Mouse (Mus musculus) heart, adult 18-20 months (tissue): ENCODE data around the gene Ensa. TPM values are rescaled to one million over a fixed set of nuclear protein-coding genes. Genes with fewer than 3 reads are reported as not detected.
"Not testable (repeated sequence)": the region's sequence is repeated elsewhere in the genome, so short reads cannot be mapped to it uniquely, and the experiment has no call there.

Experiments used
- DNase-seq, 2 experiments: peaks; one replicate each; pipeline ENCODE4 v3.0.0; 2021 to 2022; ENCODE audit warnings: mixed read lengths in 1 of 2
- long read RNA-seq, 2 experiments: library from polyadenylated mRNA; stranded (forward); transcript quantifications; one replicate each; pipeline ENCODE4 v2.0.0; 2021
- total RNA-seq, 2 experiments: library from RNA; stranded (reverse); gene quantifications; 2 replicates each; pipeline ENCODE4 v1.2.3; 2021

Ensa gene
- total RNA-seq = 10 to 100 TPM; 74.3 to 75.2 TPM
- long read RNA-seq, experiment 1, transcript Ensa-201 (3 exons, 3,845 nt) = major isoform, 91 of 115 reads
- long read RNA-seq, experiment 1, partial matches to known transcripts = 2 of 115 reads
- long read RNA-seq, experiment 1, other reads (novel, unspliced or antisense) = 18 of 115 reads
- long read RNA-seq, experiment 2, transcript Ensa-201 (3 exons, 3,845 nt) = major isoform, 39 of 49 reads
- long read RNA-seq, experiment 2, partial matches to known transcripts = 9 of 49 reads
- long read RNA-seq, experiment 2, other reads (novel, unspliced or antisense) = 0 of 49 reads

DNA sequence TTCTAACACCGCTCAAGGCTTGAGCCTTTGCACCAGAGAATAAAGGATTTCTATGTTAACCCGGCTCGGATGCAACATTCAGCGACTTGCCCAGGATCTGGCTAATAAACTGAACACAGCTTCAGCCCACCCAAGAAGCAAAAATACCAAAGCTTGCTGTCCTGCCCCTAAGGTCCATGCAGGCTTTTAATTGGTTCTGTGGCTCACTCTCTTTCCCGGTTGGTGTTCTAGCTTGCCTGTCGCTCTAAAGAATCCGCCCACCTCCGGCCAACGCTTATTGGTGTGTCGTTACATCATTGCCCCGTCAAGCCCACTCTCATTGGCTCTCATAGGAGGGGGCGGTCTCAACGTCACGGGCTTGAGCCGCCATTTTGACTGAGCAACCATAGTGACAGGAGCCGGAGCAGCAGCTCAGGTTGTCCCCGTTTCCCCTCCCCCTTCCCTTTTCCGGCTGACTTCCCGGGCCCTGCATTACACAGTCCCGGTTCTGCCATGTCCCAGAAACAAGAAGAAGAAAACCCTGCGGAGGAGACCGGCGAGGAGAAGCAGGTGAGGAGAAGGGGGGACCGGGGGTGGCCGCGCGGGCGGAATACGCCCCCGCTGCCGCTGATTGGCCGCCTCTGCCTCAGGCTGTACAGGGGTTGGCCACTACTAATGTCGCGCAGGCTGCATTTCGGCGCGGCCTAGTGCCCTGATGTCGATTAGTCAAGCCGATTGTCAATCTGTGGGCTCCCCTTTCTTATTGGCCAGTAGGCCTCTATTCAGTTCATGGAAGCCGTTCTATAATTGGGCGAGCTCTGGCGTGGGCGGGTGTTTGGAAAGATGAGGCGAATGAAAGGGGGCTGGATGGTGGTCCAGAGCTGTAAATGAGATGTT, at the start of gene Ensa:
Gene Ensa (plus strand): TSS at position 366 of the 876 bp plus-strand sequence.
- peak; percentile 97 to 99 for DNase-seq

DNA sequence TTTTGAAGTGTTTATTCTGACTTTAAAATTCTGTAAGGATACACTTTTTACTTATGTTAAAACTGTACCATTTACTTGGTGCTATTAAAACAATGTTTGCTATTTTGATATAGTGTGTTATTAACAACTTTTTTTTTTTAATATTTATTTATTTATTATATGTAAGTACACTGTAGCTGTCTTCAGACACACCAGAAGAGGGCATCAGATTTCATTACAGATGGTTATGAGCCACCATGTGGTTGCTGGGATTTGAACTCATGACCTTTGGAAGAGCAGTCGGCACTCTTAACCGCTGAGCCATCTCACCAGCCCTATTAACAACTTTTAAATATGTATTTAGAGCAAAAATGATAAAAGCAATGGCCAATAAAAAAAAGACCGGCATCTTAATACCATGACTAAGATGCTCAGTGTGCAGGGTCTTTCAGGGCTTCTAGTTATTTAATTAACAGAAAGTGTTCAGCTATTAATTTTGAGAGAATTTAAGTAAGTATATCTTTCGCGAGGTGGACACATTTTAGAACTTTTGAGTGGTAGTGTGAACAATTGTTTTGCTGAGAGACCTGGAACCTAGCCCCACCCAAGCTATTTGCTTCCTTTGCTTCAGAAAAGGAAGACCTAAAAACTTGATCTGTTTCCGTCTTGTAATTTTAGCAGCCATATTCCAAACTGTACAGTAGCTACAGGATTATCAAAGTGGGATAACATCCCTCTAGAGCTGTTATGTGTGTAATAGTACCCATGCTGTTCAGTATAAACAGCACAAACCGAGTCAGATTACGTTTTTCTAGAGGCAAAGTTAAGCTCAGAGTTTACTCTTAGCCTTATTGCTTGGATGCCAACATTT, 36.8 kb upstream of the Ensa start:
- DNase-seq = no peak

DNA sequence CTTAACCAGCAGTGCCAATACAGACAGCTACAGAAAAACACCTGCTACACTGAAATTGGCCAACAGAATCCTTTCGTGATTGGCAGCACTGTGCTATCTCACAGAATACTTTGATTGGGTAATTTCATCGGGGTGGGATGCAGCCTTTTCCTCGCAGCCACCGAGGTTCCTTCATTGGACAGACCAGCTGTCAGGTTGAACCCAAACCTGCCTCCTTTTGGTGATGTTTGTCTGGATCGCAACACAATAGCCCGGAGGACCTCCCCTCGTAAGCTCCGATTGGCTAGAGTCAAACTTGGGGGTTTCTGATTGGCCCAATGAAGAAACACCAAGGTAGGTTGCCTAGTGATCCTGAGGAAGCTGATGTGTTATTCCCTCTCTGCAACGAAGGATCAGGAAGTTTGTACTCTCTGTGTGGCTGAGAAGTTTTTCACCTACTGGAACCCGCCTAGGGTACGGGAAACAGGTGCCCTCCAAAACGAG, 36.1 kb upstream of the Ensa start, which contains the start of gene Golph3l:
Gene Golph3l (plus strand): TSS at position 331 of the 483 bp plus-strand sequence.
- peak; percentile 98 to 99 for DNase-seq

DNA sequence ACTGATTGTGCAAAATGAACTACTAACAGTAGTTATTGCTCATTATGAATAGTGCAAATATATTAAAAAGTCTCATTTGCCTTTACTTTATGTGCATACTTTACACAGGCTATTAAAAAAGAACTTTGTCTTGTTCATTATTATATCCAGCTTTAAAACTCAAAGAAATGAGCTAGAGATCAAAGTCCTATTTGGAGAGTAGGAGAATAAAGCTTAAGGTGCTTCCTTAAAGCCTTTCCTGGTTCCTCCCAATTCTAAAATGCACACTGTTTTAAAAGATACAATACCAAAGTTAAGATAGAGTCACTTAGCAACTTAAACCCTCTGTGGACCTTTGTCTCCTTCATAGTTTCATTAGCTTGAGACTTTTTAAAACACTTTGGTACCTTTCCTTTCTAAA, 26.1 kb upstream of the Ensa start:
- no peak for DNase-seq

DNA sequence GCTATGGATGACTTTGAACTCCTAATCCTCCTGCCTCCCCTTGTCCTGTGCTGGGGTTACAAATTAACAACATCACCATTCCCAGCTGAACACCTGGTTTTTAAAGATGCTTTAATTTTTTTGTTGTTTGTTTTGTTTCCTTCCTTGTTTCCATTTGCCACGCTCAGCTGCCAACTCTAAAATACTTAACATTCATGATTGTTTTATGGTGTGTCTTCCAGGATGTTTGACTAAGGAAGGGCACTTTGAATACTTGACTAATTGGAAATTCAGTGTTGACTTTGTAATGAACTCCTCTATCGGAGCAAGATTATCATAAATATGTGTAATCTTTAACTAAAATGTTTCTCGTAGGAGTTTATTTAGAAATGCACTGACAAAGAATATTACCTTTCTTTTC, 23.5 kb upstream of the Ensa start:
- no peak for DNase-seq

DNA sequence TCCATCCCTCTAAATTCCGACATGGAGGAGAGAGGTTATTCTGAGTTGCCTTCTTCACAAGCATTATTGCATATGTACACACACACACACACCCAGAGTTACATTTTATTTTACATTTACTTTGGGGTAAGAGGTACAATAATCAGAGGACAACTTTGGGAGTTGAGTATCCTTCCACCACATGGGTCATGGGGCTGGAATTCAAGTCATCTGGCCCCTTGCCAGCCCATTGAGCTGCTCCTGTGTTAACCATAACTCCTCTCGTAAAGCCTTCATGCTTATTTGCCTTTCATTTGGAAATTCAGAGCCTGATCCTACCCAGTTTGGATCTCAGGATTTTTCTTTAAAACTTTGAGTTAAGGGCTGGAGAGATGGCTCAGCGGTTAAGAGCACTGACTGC, 18.7 kb upstream of the Ensa start:
- no peak for DNase-seq

DNA sequence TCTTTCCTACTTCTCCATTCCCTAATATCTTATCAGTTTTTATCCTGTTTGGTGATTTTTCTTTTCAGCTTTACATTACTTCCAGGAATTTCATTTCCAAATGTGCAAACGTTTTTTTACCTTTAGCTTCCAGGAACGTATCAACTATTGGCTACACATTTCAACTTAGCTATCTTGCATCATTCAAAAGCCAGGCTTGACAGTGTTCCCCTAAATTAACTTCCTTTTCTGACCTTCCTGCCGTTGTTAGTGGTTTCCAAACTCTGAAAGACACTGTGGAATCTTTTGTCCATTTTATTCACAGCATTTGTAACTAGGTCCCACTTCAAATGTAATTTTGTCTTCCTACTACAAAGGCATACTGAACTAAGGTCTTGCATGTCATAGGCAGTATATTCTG, 15.6 kb upstream of the Ensa start:
- DNase-seq = no peak

DNA sequence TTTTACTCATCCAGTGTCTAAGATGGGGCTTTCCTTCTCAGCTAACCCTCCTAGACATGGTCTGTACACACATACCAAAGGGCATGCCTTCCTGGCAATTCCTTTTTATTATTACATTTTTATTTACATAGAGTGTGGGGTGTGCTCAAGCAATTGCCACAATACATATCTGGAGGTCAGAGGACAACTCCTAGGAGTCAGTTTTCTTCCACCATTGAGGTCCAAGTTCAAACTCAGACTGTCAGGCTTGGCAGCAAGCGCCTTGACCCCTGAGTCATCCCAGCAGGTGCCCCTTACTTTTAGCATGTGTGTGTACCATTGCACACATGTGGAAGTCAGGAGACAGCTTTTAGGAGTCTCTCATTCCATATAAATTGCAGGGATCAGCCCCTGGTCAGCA, 10.8 kb upstream of the Ensa start:
- no peak for DNase-seq

DNA sequence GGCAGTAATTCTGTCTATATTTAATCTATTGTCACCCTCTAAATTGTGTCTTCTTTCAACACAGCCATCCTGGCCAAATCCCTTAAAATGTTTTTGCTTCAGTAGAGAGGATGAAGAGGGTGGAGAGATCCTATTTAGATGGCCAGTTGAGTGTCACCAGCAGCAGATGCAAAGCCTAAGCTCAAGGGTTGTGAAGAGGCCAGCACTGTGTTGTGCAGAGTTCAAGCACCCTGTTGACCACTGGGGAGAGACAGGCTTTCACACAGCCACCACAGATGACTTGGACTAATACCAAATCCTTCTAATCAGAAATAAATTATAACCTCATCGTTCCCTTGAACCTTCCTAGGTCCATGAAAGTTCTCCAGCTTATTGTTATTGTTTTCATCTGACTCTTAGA, 6.3 kb upstream of the Ensa start:
- DNase-seq = no peak

DNA sequence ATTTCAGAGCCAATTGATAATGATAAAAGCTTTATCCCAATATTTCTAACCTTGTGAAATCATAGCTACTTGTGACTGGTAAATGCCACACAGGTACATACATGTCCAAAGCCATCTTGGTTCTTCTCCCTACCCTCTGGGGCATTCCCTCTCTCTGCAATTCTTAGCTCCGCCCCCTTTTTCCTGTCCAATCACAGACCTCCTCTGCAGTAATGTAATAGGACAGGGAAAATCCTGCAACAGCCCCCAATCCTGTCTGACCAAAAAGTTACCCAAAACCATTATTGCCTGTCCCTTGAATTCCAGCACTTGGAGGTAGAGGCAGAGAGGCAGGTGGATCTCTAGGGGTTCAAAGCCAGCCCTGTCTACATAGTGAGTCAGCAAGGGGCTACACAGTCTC, 3.6 kb upstream of the Ensa start:
- DNase-seq = no peak

DNA sequence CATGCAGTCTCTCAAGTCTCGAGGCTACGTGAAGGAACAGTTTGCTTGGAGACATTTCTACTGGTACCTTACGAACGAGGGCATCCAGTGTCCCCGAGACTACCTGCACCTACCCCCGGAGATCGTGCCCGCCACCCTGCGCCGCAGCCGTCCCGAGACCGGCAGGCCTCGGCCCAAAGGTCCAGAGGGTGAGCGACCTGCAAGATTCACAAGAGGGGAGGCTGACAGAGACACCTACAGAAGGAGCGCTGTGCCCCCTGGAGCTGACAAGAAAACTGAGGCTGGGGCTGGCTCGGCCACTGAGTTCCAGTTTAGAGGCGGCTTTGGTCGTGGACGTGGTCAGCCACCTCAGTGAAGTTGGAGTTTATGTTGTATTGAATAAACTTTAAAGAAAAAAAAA, 2.4 kb upstream of the Ensa start:
- DNase-seq = not testable (repeated sequence)

DNA sequence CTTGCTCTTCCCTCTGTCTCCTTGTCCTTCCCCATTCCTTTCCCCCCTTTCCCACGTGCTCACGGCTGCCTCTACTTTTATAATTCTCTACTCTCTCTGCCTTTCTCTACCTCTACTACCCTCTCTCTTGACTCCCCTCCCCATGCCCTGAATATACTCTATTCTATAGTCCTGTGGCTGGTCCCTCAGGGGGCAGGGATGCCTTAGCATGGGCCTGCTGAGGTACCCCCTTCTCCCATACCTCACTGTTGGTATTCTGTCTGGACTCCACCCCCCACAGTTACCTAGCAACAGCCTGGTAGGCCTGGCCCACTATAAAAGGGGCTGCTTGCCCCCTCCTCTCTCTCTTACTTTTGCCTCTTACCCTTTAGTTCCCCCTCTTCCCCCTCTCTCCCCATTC, 1.2 kb upstream of the Ensa start:
- no peak for DNase-seq

DNA sequence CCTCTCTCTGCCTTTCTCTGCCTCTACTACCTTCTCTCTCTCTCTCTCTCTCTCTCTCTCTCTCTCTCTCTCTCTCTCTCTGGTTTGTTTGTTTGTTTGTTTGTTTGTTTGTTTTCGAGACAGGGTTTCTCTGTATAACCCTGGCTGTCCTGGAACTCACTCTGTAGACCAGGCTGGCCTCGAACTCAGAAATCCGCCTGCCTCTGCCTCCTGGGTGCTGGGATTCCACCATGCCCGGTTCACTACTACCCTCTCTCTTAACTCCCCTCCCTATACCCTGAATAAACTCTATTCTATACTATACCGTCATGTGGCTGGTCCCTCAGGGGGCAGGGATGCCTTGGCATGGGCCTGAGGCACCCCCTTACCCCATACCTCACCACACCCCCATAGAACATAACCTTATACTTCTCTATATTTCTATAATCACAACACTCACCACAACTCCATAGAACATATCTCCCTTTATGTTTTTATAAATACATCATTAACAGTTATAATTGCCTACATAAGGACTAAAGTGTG, 740 bp upstream of the Ensa start:
- DNase-seq = not testable (repeated sequence)

DNA sequence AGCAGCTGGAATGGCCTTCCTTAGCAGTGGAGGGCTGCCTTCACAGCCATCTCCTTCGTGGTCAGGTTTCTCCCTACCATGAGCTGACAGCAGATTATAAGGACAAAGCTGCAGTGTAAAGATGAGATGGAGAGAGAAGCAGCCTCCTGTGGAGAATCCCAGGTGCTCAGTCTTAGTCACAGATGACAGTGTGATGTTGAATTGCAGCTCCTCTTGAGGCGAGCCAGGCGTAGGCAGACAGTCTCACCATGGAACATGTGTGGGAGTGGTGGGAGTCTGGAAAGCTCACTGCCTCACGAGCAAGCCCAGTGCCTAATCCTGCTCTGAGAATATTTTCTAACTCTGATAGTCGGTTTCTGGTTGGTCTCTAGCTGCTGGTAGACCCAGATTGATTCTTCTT, 3.0 kb downstream of the Ensa start:
- DNase-seq = no peak

DNA sequence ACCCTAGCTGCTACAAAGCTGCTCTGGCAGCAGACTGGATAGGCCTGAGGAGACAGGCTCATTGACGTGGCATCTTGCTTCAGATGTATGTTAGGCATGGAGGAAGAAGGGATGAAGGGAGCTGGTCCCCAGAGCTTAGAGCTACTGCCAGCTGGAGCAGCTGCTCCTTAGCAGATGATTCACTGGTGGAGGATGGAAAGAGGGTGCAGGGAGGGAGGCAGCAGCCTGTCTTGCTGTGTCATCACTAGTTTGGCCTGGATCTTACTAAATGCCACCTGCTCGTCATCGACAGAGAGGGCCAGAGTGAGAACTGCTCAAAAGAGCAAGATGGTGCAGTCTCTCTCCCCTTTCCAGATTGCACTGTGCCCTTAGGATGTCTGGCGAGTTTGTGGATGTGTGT, 5.0 kb downstream of the Ensa start:
- peak in 1 of 2 experiments; percentile 36 for DNase-seq

DNA sequence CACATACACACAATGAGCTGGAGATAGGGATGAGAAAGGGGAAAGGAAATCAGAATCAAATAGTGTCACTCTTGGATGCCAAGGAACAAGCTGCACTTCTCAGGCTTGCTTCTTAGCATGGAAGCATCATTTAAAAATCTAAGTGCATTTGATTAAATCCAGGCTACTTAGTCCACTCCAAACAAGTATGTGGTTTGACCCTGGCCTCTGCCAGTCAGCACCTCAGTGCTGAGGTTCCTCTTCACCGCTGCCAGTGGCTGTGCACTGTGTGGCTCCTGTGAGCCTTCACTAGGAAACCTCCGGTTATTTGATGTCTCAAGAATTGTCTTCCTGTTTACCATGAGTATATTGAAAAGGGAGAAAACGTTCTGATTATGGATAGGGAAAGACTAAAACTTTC, 6.1 kb downstream of the Ensa start:
- DNase-seq = no peak

DNA sequence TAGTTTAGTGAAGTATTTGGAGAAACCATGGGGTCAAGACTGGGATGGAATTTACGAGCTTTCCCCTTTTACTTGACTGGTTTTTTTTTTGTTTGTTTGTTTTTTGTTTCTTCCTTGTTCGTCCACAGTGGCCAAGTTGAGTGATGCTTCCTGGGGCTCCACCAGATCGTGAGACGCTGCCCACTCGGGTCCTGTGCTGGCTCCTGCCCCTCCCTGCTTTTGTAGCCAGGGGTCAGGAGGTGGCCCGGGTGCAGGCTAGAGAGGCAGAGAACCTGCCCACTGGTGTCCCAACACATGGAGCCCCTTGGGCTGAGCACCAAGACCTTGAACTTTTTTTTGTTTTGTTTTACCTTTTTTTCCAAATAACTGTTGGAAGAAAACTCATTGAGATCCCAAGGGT, 6.5 kb downstream of the Ensa start:
- no peak for DNase-seq

DNA sequence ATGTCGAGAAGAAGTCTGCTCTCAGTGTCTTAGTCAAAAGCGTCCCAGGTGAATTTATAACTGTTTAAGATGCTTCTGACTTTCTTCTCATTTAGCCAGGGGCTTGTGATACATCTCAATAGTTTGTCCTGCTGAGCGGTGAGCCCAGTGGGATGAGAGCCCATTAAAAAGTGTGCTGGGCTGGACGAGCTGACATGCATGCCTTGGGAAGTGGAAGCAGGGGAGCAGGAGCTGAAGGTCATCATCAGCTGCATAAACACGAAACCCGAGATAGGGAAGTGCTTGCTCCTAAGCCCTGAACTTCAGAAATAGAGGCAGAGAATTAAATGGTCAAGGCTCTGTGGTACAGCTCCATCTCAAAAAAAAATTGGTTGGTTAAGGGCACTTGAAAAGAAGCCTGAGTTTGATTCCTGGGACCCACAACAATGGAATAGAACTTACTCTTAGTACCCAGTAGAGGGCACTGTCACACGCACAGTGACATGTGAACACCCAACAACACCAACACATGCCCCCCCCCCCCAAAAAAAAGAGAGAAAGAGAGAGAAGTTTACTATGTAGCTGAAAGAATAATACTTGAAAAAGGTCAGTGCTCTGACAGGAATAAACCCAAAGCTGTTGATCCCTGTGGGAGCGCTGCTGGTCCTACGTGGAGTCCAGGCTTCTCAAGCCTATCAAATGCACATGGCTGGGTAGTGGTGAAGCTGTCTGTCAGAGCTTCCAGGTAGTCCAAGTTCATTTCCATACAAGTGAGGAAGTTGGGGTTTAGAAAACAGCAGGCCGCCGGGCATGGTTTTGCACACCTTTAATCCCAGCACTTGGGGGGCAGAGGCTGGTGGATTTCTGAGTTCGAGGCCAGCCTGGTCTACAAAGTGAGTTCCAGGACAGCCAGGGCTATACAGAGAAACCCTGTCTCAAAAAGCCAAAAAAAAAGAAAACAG, 8.1 kb downstream of the Ensa start:
- DNase-seq = peak in 1 of 2 experiments; percentile 46

DNA sequence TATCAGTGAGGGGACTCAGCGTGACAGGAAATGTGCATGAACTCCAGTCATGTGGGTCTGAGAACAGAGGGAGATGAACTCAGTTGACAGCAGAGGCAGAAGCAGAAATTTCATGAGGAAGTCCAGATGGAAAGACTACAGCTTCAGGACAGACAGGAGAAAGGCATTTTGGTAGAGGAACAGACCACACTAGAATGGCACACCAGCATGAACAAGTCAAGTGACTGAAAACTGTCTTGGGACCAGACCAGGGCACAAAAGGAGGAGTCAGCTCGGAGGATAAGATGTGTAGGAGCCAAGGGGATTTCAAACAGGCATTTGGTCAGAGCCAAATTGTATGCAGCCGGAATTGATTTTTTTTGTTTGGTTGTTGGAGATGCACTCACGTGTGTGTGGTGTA, 10.8 kb downstream of the Ensa start:
- peak in 1 of 2 experiments; percentile 46 for DNase-seq

DNA sequence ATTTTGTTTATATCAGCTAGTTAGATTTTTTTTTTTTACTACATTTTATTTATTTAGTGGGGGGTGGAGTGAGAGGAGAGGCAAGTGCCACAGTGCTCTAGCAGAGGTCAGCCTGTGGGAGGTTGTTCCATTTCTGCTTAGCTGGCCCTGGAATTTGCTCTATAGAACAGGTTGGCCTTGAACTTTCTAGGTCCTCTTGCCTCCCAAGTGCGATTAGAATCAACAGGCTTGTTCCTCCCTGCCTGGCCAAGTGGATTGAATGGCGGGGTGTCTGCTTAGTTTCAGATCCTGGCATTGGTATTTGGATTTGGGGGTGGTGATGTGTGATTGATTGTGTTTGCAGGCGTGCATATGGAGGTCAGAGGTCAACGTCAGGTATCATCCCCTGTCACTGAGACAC, 11.3 kb downstream of the Ensa start:
- no peak for DNase-seq

DNA sequence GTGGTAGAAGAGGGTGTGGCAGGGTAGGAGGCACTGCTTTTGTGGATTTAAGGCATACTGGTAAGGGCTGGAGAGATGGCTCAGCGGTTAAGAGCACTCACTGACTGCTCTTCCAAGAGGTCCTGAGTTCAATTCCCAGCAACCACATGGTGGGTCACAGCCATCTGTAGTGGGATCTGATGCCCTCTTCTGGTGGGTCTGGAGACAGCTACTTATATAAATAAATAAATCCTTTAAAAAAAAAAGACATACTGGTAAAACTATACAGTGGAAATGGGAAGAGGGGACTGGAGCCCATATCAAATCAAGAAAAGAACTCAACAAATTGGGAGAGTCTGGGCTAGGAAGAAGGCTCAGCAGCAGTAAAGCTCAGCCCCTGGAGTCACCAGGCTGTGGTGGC, 14.9 kb downstream of the Ensa start:
- no peak for DNase-seq
